Comparison of ENCODE assay signal across 23 mouse cellular contexts in genomic region chr7:126983113-126983512, GRCm38 (mm10). TPM values are rescaled to one million over a fixed set of nuclear protein-coding genes. Genes with fewer than 3 reads are reported as not detected.
"Had no signal": no experiment of that assay in that cellular context is flagged by ENCODE, and none has a peak within 500 bp of the region (broad histone marks: within the 10 kb centered on the region; RNA-seq: fewer than 3 reads in every experiment).

No protein-coding gene starts in this region.

- H3K4me3 ChIP-seq: kidney, embryonic 15.5 days; liver, embryonic 13.5 days; neural tube, embryonic 12.5 days; neural tube, embryonic 15.5 days had no signal

- H3K4me1 ChIP-seq: neural tube, embryonic 12.5 days had no signal

- H3K27me3 ChIP-seq: kidney, embryonic 15.5 days; liver, embryonic 13.5 days; neural tube, embryonic 12.5 days; neural tube, embryonic 15.5 days had no signal

- H3K27ac ChIP-seq: kidney, embryonic 15.5 days; liver, embryonic 13.5 days; neural tube, embryonic 12.5 days; neural tube, embryonic 15.5 days had no signal

- DNase-seq: kidney, postnatal 10 days; kidney, postnatal 4 days; liver, embryonic 13.5 days; lung, adult 2 months; lung, postnatal 14 days; lung, postnatal 4 days; midbrain, embryonic 14.5 days; right cerebral cortex, adult 18-20 months; right cerebral cortex, postnatal 14 days; right cerebral cortex, postnatal 4 days; thymus, adult 18-20 months; thymus, postnatal 36 days had no signal

RNA-seq across cellular contexts. Expression of gene Cdiptos, which starts 7.2 kb away (rescaled TPM):
- total RNA-seq: layer of hippocampus, adult 18-20 months; left cerebral cortex, postnatal 36 days; midbrain, postnatal 0 days had no signal

RNA-seq across cellular contexts. Expression of gene Pagr1b, which starts 33.2 kb away (rescaled TPM):
- total RNA-seq: layer of hippocampus, adult 18-20 months; left cerebral cortex, adult 18-20 months; megakaryocyte progenitor cell, adult 5-6 weeks had no signal
- polyA plus RNA-seq: kidney, embryonic 15.5 days; limb, embryonic 11.5 days; liver, embryonic 16.5 days; midbrain, embryonic 11.5 days; midbrain, embryonic 14.5 days; midbrain, postnatal 0 days; neural tube, embryonic 12.5 days had no signal
